8 mouse cellular contexts compared by ENCODE assay signal in genomic region chr2:118901175-118902031, GRCm38 (mm10). TPM values are rescaled to one million over a fixed set of nuclear protein-coding genes. Genes with fewer than 3 reads are reported as not detected.
DNase-seq lines count a peak whose midpoint lies in the region; ATAC-seq lines count a peak whose summit lies in the region.

No protein-coding gene starts in this region.

- H3K36me3 ChIP-seq in hindbrain, embryonic 11.5 days (ENCODE audit: control insufficient read depth, insufficient read depth, low read length) = no peaks in the 10 kb centered on the region

- peaks cover 28% of the 10 kb centered on the region for H3K4me1 ChIP-seq in hindbrain, embryonic 11.5 days (replicated peaks; ENCODE audit: control insufficient read depth, insufficient read depth, low read length)

- H3K27ac ChIP-seq in hindbrain, embryonic 11.5 days (ENCODE audit: low read depth, low read length) = peak overlapping the region; percentile 85

- H3K9ac ChIP-seq in hindbrain, embryonic 11.5 days (ENCODE audit: low read depth, low read length) = peak overlapping the region; percentile 83

- WGBS in hindbrain, embryonic 11.5 days = under 1% methylated on average over 29 of the region's 120 CpGs

- H3K27me3 ChIP-seq in hindbrain, embryonic 11.5 days (ENCODE audit: control insufficient read depth, insufficient read depth, low read length) = peaks cover 40% of the 10 kb centered on the region

- ATAC-seq in hindbrain, embryonic 11.5 days (ENCODE audit: low FRiP score) = peak; percentile 92

- peak overlapping the region; percentile 93 for H3K4me3 ChIP-seq in hindbrain, embryonic 11.5 days (ENCODE audit: low read depth, low read length)

- H3K9me3 ChIP-seq in hindbrain, embryonic 11.5 days (ENCODE audit: control insufficient read depth, low read length) = no peaks in the 10 kb centered on the region

- DNase-seq in Muller cell, postnatal 12 days (ENCODE audit: inconsistent ontology term) = peak; percentile 96
- DNase-seq in cerebellum, adult 9-11 months = peak; percentile 99
- DNase-seq in frontal cortex, adult 2 months (ENCODE audit: extremely low spot score in 1 of 2, low spot score in 1 of 2) = peak; percentile 95 to 98
- DNase-seq in hindbrain, embryonic 11.5 days (ENCODE audit: low spot score) = peak; percentile 95
- DNase-seq in layer of hippocampus, postnatal 14 days (ENCODE audit: low spot score in 2 of 2) = peak; percentile 96 to 98
- peak; percentile 98 for DNase-seq in lung, postnatal 14 days
- peak; percentile 82 for DNase-seq in retina, adult 2 months (ENCODE audit: low read depth, low spot score)
- peak; percentile 98 to 99 for DNase-seq in thymus, postnatal 36 days

- peak overlapping the region; percentile 99 for H3K4me2 ChIP-seq in hindbrain, embryonic 11.5 days (replicated peaks; ENCODE audit: low read depth, low read length)

RNA-seq across cellular contexts. Expression of gene Bahd1, which starts 1.2 kb away (rescaled TPM):
- polyA plus RNA-seq in frontal cortex, adult 2 months (2012; rRNA removed) = 25.4 and 26.8 TPM in 2 replicates
- polyA plus RNA-seq in hindbrain, embryonic 11.5 days (2014; fragmentation: Nextera tagmentation; extraction: Ambion mirVana) = 2.1 TPM in 2 replicates
- total RNA-seq in layer of hippocampus, postnatal 14 days (2021) = 10 to 100 TPM; 36.6 to 36.7 TPM

RNA-seq across cellular contexts. Expression of gene Chst14, which starts 24.9 kb away (rescaled TPM):
- 3.2 and 3.3 TPM in 2 replicates for polyA plus RNA-seq in frontal cortex, adult 2 months (2012; rRNA removed)
- 19.1 and 22.2 TPM in 2 replicates for polyA plus RNA-seq in hindbrain, embryonic 11.5 days (2014; fragmentation: Nextera tagmentation; extraction: Ambion mirVana)
- 1 to 10 TPM; 2.5 to 3.2 TPM for total RNA-seq in layer of hippocampus, postnatal 14 days (2021)

RNA-seq across cellular contexts. Expression of gene Ivd, which starts 39.6 kb away (rescaled TPM):
- 126 and 131 TPM in 2 replicates for polyA plus RNA-seq in frontal cortex, adult 2 months (2012; rRNA removed)
- 42.1 and 45.0 TPM in 2 replicates for polyA plus RNA-seq in hindbrain, embryonic 11.5 days (2014; fragmentation: Nextera tagmentation; extraction: Ambion mirVana)
- total RNA-seq in layer of hippocampus, postnatal 14 days (2021) = 100 to 1,000 TPM in 1 of 2 experiments, 10 to 100 TPM in 1; 97.2 to 126 TPM

Comparison
In these comparisons a context has a peak if more than half of its experiments do, and no peak if none do; other contexts are left out.
1. Peak in every context shown above with its lines: DNase-seq, ATAC-seq, H3K4me3 ChIP-seq and H3K27ac ChIP-seq.